ENCODE assay signal across 8 mouse cellular contexts in the genomic region with DNA sequence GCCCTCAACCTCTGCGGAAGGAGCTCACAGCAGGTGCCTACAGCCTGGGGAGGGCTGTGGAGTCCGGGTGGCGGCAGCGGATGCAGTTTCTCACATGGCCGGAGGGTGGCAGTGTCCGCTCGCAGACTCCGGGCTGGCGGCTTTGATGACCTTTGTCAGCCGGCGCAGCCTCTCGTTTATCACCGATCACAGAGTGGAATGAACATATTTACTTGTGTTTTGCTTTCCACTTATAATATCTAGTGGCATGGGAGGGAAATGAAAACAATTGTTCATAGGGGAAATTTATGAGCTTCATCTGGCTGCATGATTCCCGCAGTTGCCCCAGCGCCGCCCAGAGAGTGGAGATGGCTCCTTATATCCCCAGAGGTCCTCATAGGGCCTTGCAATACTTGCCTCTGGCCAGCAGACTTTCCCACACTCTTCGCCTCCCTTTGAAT.
DNase-seq lines count a peak whose midpoint lies in the region; ATAC-seq and TF ChIP-seq lines count a peak whose summit lies in the region.

No protein-coding gene starts in this region.

- no peak; the same call in 1 of the 2 replicates for TF ChIP-seq CTCF in heart, adult 2 months (IDR thresholded peaks at IDR 0.05)

- WGBS in heart, adult 2 months, result 7% methylated on average over 17 of the region's 17 CpGs
- 4% methylated on average over 17 of the region's 17 CpGs for WGBS in limb, embryonic 14.5 days
- 3% methylated on average over 17 of the region's 17 CpGs for WGBS in midbrain, embryonic 16.5 days
- 8% methylated on average over 17 of the region's 17 CpGs for WGBS in stomach, embryonic 14.5 days

- no peak overlapping the region for H3K9ac ChIP-seq in heart, adult 2 months (ENCODE audit: low read depth, low read length)
- H3K9ac ChIP-seq in limb, embryonic 14.5 days (ENCODE audit: low read depth, low read length, severe bottlenecking), result no peak overlapping the region; the same call in 1 of the 2 replicates
- H3K9ac ChIP-seq in midbrain, embryonic 16.5 days (ENCODE audit: low read depth, low read length), result no peak overlapping the region
- no peak overlapping the region for H3K9ac ChIP-seq in stomach, embryonic 14.5 days (replicated peaks; ENCODE audit: low read depth, low read length)

- DNase-seq in urinary bladder, adult 18-20 months (ENCODE audit: low spot score in 2 of 2), result peak; percentile 28 to 58
- no peak for DNase-seq in urinary bladder, postnatal 10 days (ENCODE audit: low spot score)
- peak; percentile 83 for DNase-seq in embryo, embryonic 9.5 days (ENCODE audit: extremely low spot score)
- peak; percentile 45 to 79 for DNase-seq in heart, adult 2 months
- DNase-seq in kidney, adult 18-20 months, result peak; percentile 69
- peak; percentile 53 for DNase-seq in limb, embryonic 14.5 days (ENCODE audit: low spot score)

- H3K27ac ChIP-seq in heart, adult 2 months, result no peak overlapping the region
- no peak overlapping the region for H3K27ac ChIP-seq in limb, embryonic 14.5 days (replicated peaks; ENCODE audit: low read depth, low read length)
- H3K27ac ChIP-seq in midbrain, embryonic 16.5 days (ENCODE audit: low read length), result no peak overlapping the region
- no peak overlapping the region for H3K27ac ChIP-seq in stomach, embryonic 14.5 days (ENCODE audit: low read length)

- peak overlapping the region; percentile 16; the same call in 1 of the 2 replicates for H3K4me2 ChIP-seq in limb, embryonic 14.5 days (replicated peaks; ENCODE audit: low read depth, low read length, severe bottlenecking)
- H3K4me2 ChIP-seq in midbrain, embryonic 16.5 days (ENCODE audit: low read length), result peak overlapping the region; percentile 47
- H3K4me2 ChIP-seq in stomach, embryonic 14.5 days (replicated peaks; ENCODE audit: low read depth, low read length), result peak overlapping the region; percentile 29; the same call in 1 of the 2 replicates

- no peak for TF ChIP-seq POLR2A in heart, adult 2 months (IDR thresholded peaks at IDR 0.05; ENCODE audit: insufficient read depth, low read depth, low read length)
- TF ChIP-seq POLR2A in limb, embryonic 14.5 days (IDR thresholded peaks at IDR 0.05; ENCODE audit: borderline replicate concordance, extremely low read depth, insufficient read depth, insufficient read length), result no peak

- no peaks in the 10 kb centered on the region for H3K4me1 ChIP-seq in heart, adult 2 months (ENCODE audit: control insufficient read depth, insufficient read depth, low read length)
- H3K4me1 ChIP-seq in limb, embryonic 14.5 days (ENCODE audit: control insufficient read depth, insufficient read depth, low read length), result peaks cover 5% of the 10 kb centered on the region; the same call in 1 of the 2 replicates
- no peaks in the 10 kb centered on the region; the same call in 1 of the 2 replicates for H3K4me1 ChIP-seq in midbrain, embryonic 16.5 days (ENCODE audit: control insufficient read depth, insufficient read depth, low read length)
- H3K4me1 ChIP-seq in stomach, embryonic 14.5 days (ENCODE audit: control insufficient read depth, insufficient read depth, low read length), result no peaks in the 10 kb centered on the region

- no peak overlapping the region for H3K4me3 ChIP-seq in heart, adult 2 months
- H3K4me3 ChIP-seq in limb, embryonic 14.5 days (replicated peaks; ENCODE audit: low read length), result 0 out of 2 replicates have a peak overlapping the region, but pooled peaks have one; percentile 10
- no peak overlapping the region for H3K4me3 ChIP-seq in midbrain, embryonic 16.5 days (ENCODE audit: low read depth, low read length)
- H3K4me3 ChIP-seq in stomach, embryonic 14.5 days (ENCODE audit: low read depth, low read length), result no peak overlapping the region

- H3K9me3 ChIP-seq in limb, embryonic 14.5 days (ENCODE audit: control insufficient read depth, low read length), result no peaks in the 10 kb centered on the region
- no peaks in the 10 kb centered on the region for H3K9me3 ChIP-seq in midbrain, embryonic 16.5 days (replicated peaks; ENCODE audit: control insufficient read depth, low read length, poor library complexity, severe bottlenecking)
- no peaks in the 10 kb centered on the region for H3K9me3 ChIP-seq in stomach, embryonic 14.5 days (ENCODE audit: control insufficient read depth, low read depth, low read length)

- intact Hi-C loops in heart, adult 2 months (cut with DNase I), result loop anchor here (1.0 kb wide), 1 partner anchor 1444 kb away; no protein-coding TSS in a partner anchor

- H3K79me2 ChIP-seq in heart, adult 2 months (replicated peaks; ENCODE audit: control insufficient read depth, insufficient read depth, low read length), result no peaks in the 10 kb centered on the region

- H3K36me3 ChIP-seq in heart, adult 2 months (ENCODE audit: control insufficient read depth, insufficient read depth, low read length), result no peaks in the 10 kb centered on the region
- H3K36me3 ChIP-seq in limb, embryonic 14.5 days (ENCODE audit: control insufficient read depth, insufficient read depth, low read length), result no peaks in the 10 kb centered on the region
- H3K36me3 ChIP-seq in midbrain, embryonic 16.5 days (ENCODE audit: control insufficient read depth, insufficient read depth, low read length), result no peaks in the 10 kb centered on the region
- no peaks in the 10 kb centered on the region for H3K36me3 ChIP-seq in stomach, embryonic 14.5 days (ENCODE audit: control insufficient read depth, insufficient read depth, low read length)

- ATAC-seq in limb, embryonic 14.5 days (ENCODE audit: low FRiP score, low read depth), result peak; percentile 50
- ATAC-seq in midbrain, embryonic 16.5 days, result peak; percentile 25; the same call in 1 of the 2 replicates
- ATAC-seq in stomach, embryonic 14.5 days (ENCODE audit: insufficient number of reproducible peaks, insufficient read depth, low FRiP score, low read depth), result no peak

- H3K27me3 ChIP-seq in heart, adult 2 months (ENCODE audit: control insufficient read depth, insufficient read depth, low read length), result no peaks in the 10 kb centered on the region
- H3K27me3 ChIP-seq in limb, embryonic 14.5 days (ENCODE audit: control insufficient read depth, insufficient read depth, low read length), result 0 out of 2 replicates have a peak, but pooled peaks cover 8% of the 10 kb centered on the region
- H3K27me3 ChIP-seq in midbrain, embryonic 16.5 days (ENCODE audit: control insufficient read depth, insufficient read depth, low read depth, low read length), result no peaks in the 10 kb centered on the region
- no peaks in the 10 kb centered on the region for H3K27me3 ChIP-seq in stomach, embryonic 14.5 days (ENCODE audit: control insufficient read depth, insufficient read depth, low read length)

- 0 out of 2 replicates have a peak, but pooled peaks have one; percentile 29 for TF ChIP-seq EP300 in heart, adult 2 months (IDR thresholded peaks at IDR 0.05; ENCODE audit: insufficient read depth, low read depth, low read length)
